Mouse (Mus musculus) limb, embryonic 14.5 days (tissue): ENCODE results near the gene Ngrn. TPM values are rescaled to one million over a fixed set of nuclear protein-coding genes. Genes with fewer than 3 reads are reported as not detected.

Experiments used
- ATAC-seq: fragments of 200-750 bp; cut with Nextera tagmentation; 2 replicates; pipeline ENCODE4 v1.8.0; 2017; ENCODE audit warnings: low read depth, moderate number of reproducible peaks, moderate TSS enrichment; ENCODE audit not compliant: low FRiP score
- DNase-seq: peaks from one replicate; pipeline ENCODE4 v3.0.0-alpha.2; 2015; ENCODE audit warnings: low spot score
- H3K27ac ChIP-seq: fragments of 300-500 bp; sonication (generic); replicated peaks from 2 replicates; pipeline ENCODE4 v1.5.1; 2014; ENCODE audit warnings: low read depth, mild to moderate bottlenecking, low read length, moderate library complexity, mixed read lengths
- H3K27me3 ChIP-seq: fragments of 300-500 bp; sonication (generic); 2 replicates; pipeline ENCODE4 v1.6.1; 2014; ENCODE audit warnings: low read length, mixed read lengths; ENCODE audit not compliant: control insufficient read depth, insufficient read depth
- H3K36me3 ChIP-seq: fragments of 300-500 bp; sonication (generic); 2 replicates; pipeline ENCODE4 v1.6.1; 2014; ENCODE audit warnings: mild to moderate bottlenecking, low read length, moderate library complexity, mixed read lengths; ENCODE audit not compliant: control insufficient read depth, insufficient read depth
- H3K4me1 ChIP-seq: fragments of 300-500 bp; sonication (generic); 2 replicates; pipeline ENCODE4 v1.6.1; 2014; ENCODE audit warnings: antibody characterized with exemption, low read length, mixed read lengths; ENCODE audit not compliant: control insufficient read depth, insufficient read depth
- H3K4me2 ChIP-seq: fragments of 300-500 bp; sonication (generic); replicated peaks from 2 replicates; pipeline ENCODE4 v1.6.1; 2014; ENCODE audit warnings: low read depth, mild to moderate bottlenecking, low read length, moderate library complexity; ENCODE audit not compliant: severe bottlenecking
- H3K4me3 ChIP-seq: fragments of 300-500 bp; sonication (generic); replicated peaks from 2 replicates; pipeline ENCODE4 v1.5.1; 2014; ENCODE audit warnings: low read length
- H3K9ac ChIP-seq: fragments of 300-500 bp; sonication (generic); 2 replicates; pipeline ENCODE4 v1.6.1; 2014; ENCODE audit warnings: mild to moderate bottlenecking, low read depth, low read length, moderate library complexity; ENCODE audit not compliant: severe bottlenecking
- H3K9me3 ChIP-seq: fragments of 300-500 bp; sonication (generic); 2 replicates; pipeline ENCODE4 v1.6.1; 2016; ENCODE audit warnings: low read length; ENCODE audit not compliant: control insufficient read depth
- POLR2A ChIP-seq: fragments of 200-500 bp; IDR thresholded peaks from 2 replicates; pipeline ENCODE4 v1.8.0; 2012; ENCODE audit warnings: inconsistent platforms, mild to moderate bottlenecking, moderate library complexity, borderline replicate concordance; ENCODE audit not compliant: insufficient read depth, insufficient read length; ENCODE audit errors: extremely low read depth
- WGBS: fragments of 180-500 bp; shearing (Covaris S2); extraction: QIAGEN DNeasy Blood & Tissue Kit; methylation state at CpG from one replicate; pipeline ENCODE4 v1.1.7; 2014; 5-methylcytosine and 5-hydroxymethylcytosine counted together
- polyA plus RNA-seq, 2 experiments: library from polyadenylated mRNA; depleted of rRNA in 1 of 2; stranded (reverse) in 1 of 2; unstranded in 1 of 2; fragments of >200 nt; fragmentation: Nextera tagmentation in 1 of 2; extraction: Ambion mirVana in 1 of 2; gene quantifications; 2 replicates each; pipeline versions ENCODE4 v1.2.1 to v1.2.3; 2012 to 2014

Ngrn gene
- polyA plus RNA-seq, 2 experiments = 49.9 to 51.6 TPM

- DNase-seq (peak; percentile 97), ATAC-seq (peak; percentile 93)
- Histone ChIP-seq H3K4me3 (peak within 1 kb of the TSS; percentile 90), H3K9me3 (0 out of 2 replicates have a peak, but pooled peaks cover 3% of the 10 kb centered on the region), H3K4me1 (peaks cover 15% of the 10 kb centered on the region), H3K9ac (peak within 1 kb of the TSS; percentile 68), H3K27me3 (no peaks in the 10 kb centered on the region), H3K36me3 (peaks cover 35% of the 10 kb centered on the region), H3K4me2 (peak within 1 kb of the TSS; percentile 90), H3K27ac (no peak within 1 kb of the TSS; the same call in 1 of the 2 replicates)
- WGBS = 4% methylated on average over 21 of the region's 21 CpGs
- 0 out of 2 replicates have a peak, but pooled peaks have one; percentile 46 for TF ChIP-seq POLR2A
Observed at GRCm38 (mm10) chr7:80268897-80269750, 8.1 kb downstream of the Ngrn start, which contains the start of gene Vps33b. Vps33b (plus strand) TSS chr7:80269649.

DNA sequence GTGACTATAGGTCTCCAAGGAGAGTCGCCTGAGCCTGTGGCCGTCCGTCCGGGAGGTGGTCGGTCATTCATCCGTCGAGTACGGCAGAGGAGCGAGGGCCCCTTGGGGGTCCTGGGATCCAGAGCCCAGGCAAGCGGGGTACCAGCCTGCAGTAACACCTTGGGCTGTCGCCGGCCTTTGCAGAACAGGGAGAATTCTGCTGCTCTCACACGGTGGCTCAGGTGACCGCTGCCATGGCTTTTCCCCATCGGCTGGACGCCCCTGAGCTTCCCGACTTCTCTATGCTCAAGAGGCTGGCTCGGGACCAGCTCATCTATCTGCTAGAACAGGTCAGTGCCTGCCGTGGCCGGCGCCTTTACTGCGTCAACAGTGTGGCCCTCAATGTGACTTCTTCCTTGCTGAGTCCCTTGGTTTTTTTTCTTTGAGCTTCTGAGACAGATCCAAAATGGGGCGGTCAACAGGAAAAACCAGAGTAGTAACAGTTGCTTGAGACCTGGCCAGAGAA is 8.8 kb downstream of the Ngrn start:
- H3K4me3 ChIP-seq = peak overlapping the region; percentile 90
- H3K9me3 ChIP-seq = peaks cover 8% of the 10 kb centered on the region; the same call in 1 of the 2 replicates
- peak; percentile 28; the same call in 1 of the 2 replicates for ATAC-seq
- peaks cover 36% of the 10 kb centered on the region for H3K36me3 ChIP-seq
- WGBS = under 1% methylated on average over 23 of the region's 23 CpGs
- H3K27ac ChIP-seq = no peak overlapping the region
- DNase-seq = no peak
- no peak for TF ChIP-seq POLR2A
- no peaks in the 10 kb centered on the region for H3K27me3 ChIP-seq
- peaks cover 15% of the 10 kb centered on the region for H3K4me1 ChIP-seq
- H3K4me2 ChIP-seq = peak overlapping the region; percentile 90
- peak overlapping the region; percentile 68 for H3K9ac ChIP-seq

GRCm38 (mm10) chr7:80273456-80273855 is 12.4 kb downstream of the Ngrn start:
- TF ChIP-seq POLR2A = no peak
- ATAC-seq (no peak), DNase-seq (no peak)

DNA sequence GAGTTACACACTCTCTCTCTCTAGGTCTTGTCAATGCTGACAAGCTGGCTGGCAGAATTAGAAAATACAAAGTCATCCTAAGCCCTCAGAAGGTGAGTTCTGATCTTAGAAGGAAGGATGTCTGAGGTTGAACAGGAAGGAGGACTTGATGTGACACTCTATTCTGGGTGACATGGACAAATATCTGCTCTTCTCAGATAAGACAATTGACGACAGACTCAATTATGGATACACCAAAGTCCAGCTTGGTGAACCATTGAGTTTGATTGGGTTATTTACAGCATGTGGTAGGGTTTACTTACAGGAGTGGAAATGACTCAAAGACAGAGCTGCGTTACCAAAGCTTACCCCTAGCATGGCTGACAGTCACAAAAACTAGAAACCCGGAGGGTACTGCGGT is 15.4 kb downstream of the Ngrn start:
- Histone ChIP-seq H3K4me1 (no peaks in the 10 kb centered on the region), H3K9ac (no peak overlapping the region), H3K27ac (no peak overlapping the region), H3K27me3 (no peaks in the 10 kb centered on the region), H3K4me2 (no peak overlapping the region), H3K4me3 (no peak overlapping the region), H3K9me3 (peaks cover 14% of the 10 kb centered on the region; the same call in 1 of the 2 replicates), H3K36me3 (peaks cover 59% of the 10 kb centered on the region)
- no peak for ATAC-seq
- no peak for DNase-seq
- TF ChIP-seq POLR2A = no peak
- WGBS = 97% methylated on average over 4 of the region's 4 CpGs

More at GRCm38 (mm10) chr7:80273456-80273855, 12.4 kb downstream of the Ngrn start:
- peaks cover 15% of the 10 kb centered on the region for H3K4me1 ChIP-seq
- 88% methylated on average over 2 of the region's 2 CpGs for WGBS
- H3K9me3 ChIP-seq = peaks cover 14% of the 10 kb centered on the region; the same call in 1 of the 2 replicates
- H3K27ac ChIP-seq = no peak overlapping the region
- peaks cover 46% of the 10 kb centered on the region for H3K36me3 ChIP-seq
- H3K4me3 ChIP-seq = no peak overlapping the region
- H3K27me3 ChIP-seq = no peaks in the 10 kb centered on the region
- H3K9ac ChIP-seq = no peak overlapping the region
- H3K4me2 ChIP-seq = no peak overlapping the region

DNA sequence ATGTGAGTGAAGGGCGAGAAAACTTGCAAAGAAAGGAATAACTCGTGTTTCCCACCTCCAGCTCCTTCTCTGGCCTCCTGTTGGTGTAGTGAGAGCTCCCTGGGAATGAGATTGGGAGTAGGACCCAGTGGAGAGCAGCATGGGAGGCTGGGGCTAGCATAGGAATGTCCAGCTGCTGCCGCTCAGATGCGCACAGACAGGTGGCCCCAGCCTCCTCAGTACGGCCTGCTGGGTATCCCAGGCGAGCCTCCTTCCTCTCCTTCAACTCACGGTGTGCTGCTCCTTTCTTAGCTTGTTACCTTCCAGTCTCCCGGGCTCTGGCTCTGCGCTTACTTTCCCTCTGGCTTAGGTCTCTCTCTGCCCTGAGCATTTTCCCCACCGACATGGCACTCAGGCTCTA is 19.0 kb downstream of the Ngrn start:
- no peak for TF ChIP-seq POLR2A
- Histone ChIP-seq H3K36me3 (peaks cover 71% of the 10 kb centered on the region), H3K27me3 (no peaks in the 10 kb centered on the region), H3K4me3 (no peak overlapping the region), H3K9me3 (peaks cover 4% of the 10 kb centered on the region; the same call in 1 of the 2 replicates), H3K9ac (no peak overlapping the region), H3K4me1 (no peaks in the 10 kb centered on the region), H3K27ac (no peak overlapping the region), H3K4me2 (no peak overlapping the region)
- ATAC-seq (no peak), DNase-seq (no peak)
- WGBS = 80% methylated on average over 9 of the region's 10 CpGs
